Mouse (Mus musculus): Measurements from ENCODE around the gene Trhde. TPM values are rescaled to one million over a fixed set of nuclear protein-coding genes. Genes with fewer than 3 reads are reported as not detected.

The Trhde gene
- polyA plus RNA-seq, 1 experiment, result 0.54 TPM

DNA sequence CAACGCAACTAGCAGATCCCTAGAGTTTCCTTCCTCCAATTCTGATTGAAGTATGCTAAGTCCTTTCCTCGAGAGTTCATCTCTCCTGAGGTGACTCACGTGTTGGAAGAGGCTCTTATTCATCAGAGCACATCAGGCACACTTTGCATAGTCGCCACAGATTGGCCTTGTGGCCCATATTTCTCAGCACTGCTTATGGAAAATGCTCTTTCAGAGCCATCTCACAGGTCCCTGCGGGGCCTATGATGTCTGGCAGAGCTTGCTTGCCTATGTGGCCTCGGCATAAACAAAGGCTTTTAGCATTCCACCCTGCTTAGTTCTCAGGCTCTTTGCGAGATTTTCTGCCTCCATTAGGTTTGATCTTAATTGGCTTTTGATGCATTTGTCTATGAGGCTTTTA lies 396.8 kb downstream of the Trhde start:
- Histone ChIP-seq H3K4me3 (ENCODE audit: control insufficient read depth, low read depth, low read length) (no peak overlapping the region), H3K27me3 (ENCODE audit: control insufficient read depth, insufficient read depth, low read length) (no peaks in the 10 kb centered on the region), H3K4me1 (ENCODE audit: control insufficient read depth, insufficient read depth, low read length) (no peaks in the 10 kb centered on the region), H3K27ac (ENCODE audit: control insufficient read depth, insufficient read depth, low read depth, low read length) (no peak overlapping the region), H3K36me3 (ENCODE audit: control insufficient read depth, insufficient read depth, low read length) (no peaks in the 10 kb centered on the region)
- TF ChIP-seq POLR2A (IDR thresholded peaks at IDR 0.05; ENCODE audit: control insufficient read depth, low read depth, low read length), result no peak
- no peak for TF ChIP-seq CTCF (IDR thresholded peaks at IDR 0.05; ENCODE audit: control insufficient read depth, insufficient read depth, insufficient replicate concordance, low read depth, low read length)

DNA sequence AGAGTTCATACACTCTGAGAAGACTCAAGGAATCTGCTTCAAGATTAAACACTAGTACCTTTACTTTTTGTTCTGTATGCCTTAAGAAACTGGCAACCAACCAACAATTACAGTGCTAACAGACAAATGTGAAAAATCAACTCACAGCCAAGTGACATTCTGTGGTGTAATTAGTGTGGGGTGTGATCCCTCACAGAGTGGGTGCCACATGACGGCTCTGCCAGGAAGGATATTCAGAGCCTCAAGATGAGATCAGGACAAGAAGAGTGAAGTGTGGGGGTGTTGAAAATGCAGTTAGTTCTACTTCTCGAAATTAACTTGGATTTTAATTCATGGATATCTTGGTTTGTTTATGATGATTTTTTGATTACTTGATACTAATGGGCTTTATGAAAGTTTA lies 398.3 kb downstream of the Trhde start:
- Histone ChIP-seq H3K4me1 (ENCODE audit: control insufficient read depth, insufficient read depth, low read length) (no peaks in the 10 kb centered on the region), H3K4me3 (ENCODE audit: control insufficient read depth, low read depth, low read length) (no peak overlapping the region), H3K27me3 (ENCODE audit: control insufficient read depth, insufficient read depth, low read length) (no peaks in the 10 kb centered on the region), H3K36me3 (ENCODE audit: control insufficient read depth, insufficient read depth, low read length) (no peaks in the 10 kb centered on the region), H3K27ac (ENCODE audit: control insufficient read depth, insufficient read depth, low read depth, low read length) (no peak overlapping the region)
- TF ChIP-seq POLR2A (IDR thresholded peaks at IDR 0.05; ENCODE audit: control insufficient read depth, low read depth, low read length) (no peak), CTCF (IDR thresholded peaks at IDR 0.05; ENCODE audit: control insufficient read depth, insufficient read depth, insufficient replicate concordance, low read depth, low read length) (no peak)

- no peak for TF ChIP-seq POLR2A (IDR thresholded peaks at IDR 0.05; ENCODE audit: control insufficient read depth, low read depth, low read length)
- TF ChIP-seq CTCF (IDR thresholded peaks at IDR 0.05; ENCODE audit: control insufficient read depth, insufficient read depth, insufficient replicate concordance, low read depth, low read length), result no peak
- Histone ChIP-seq H3K4me1 (ENCODE audit: control insufficient read depth, insufficient read depth, low read length) (no peaks in the 10 kb centered on the region), H3K27ac (ENCODE audit: control insufficient read depth, insufficient read depth, low read depth, low read length) (no peak overlapping the region), H3K27me3 (ENCODE audit: control insufficient read depth, insufficient read depth, low read length) (no peaks in the 10 kb centered on the region), H3K4me3 (ENCODE audit: control insufficient read depth, low read depth, low read length) (no peak overlapping the region), H3K36me3 (ENCODE audit: control insufficient read depth, insufficient read depth, low read length) (no peaks in the 10 kb centered on the region)
Measured at GRCm38 (mm10) chr10:114370804-114371203, 431.3 kb downstream of the Trhde start.

DNA sequence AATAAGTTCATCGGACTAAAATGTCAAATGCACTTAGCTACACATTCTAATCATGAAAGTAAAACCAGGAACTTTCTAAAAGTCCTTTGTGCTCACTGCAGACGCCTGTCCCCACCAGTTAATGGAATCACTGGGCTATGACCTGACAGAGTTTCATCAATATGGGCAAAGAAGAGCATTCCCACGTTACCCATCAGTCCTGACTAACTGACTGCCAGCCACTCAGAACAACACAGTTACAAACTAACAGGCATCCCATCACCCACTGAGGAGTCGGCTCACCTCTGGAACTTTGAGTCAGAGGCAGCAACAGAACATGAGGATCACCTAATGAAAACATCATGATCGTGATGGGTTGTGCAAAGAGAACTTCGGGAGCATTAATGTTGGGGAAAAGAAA lies 438.7 kb downstream of the Trhde start:
- Histone ChIP-seq H3K36me3 (ENCODE audit: control insufficient read depth, insufficient read depth, low read length) (no peaks in the 10 kb centered on the region), H3K27me3 (ENCODE audit: control insufficient read depth, insufficient read depth, low read length) (no peaks in the 10 kb centered on the region), H3K27ac (ENCODE audit: control insufficient read depth, insufficient read depth, low read depth, low read length) (no peak overlapping the region), H3K4me3 (ENCODE audit: control insufficient read depth, low read depth, low read length) (no peak overlapping the region), H3K4me1 (ENCODE audit: control insufficient read depth, insufficient read depth, low read length) (no peaks in the 10 kb centered on the region)
- TF ChIP-seq CTCF (IDR thresholded peaks at IDR 0.05; ENCODE audit: control insufficient read depth, insufficient read depth, insufficient replicate concordance, low read depth, low read length), result no peak
- no peak for TF ChIP-seq POLR2A (IDR thresholded peaks at IDR 0.05; ENCODE audit: control insufficient read depth, low read depth, low read length)

DNA sequence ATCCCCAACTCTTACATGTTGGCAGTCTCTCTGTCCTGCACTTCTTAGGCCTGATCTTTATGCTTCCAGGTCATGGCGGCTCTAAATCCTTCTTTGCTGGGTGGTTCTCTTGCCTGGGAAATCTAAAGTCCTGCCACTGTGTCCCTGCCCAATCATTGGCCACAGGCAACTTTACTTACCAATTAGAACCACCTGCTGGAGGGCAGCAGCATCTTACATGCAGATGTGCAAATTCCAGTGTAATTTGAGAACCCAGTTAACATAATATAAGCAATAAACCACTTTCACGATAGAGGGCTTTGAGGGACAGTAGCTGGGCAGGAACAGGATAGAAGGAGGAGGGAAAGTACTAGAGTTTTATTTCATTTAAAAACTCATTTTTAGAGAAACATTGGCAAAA lies 439.5 kb downstream of the Trhde start:
- Histone ChIP-seq H3K27ac (ENCODE audit: control insufficient read depth, insufficient read depth, low read depth, low read length) (no peak overlapping the region), H3K4me1 (ENCODE audit: control insufficient read depth, insufficient read depth, low read length) (no peaks in the 10 kb centered on the region), H3K4me3 (ENCODE audit: control insufficient read depth, low read depth, low read length) (no peak overlapping the region), H3K36me3 (ENCODE audit: control insufficient read depth, insufficient read depth, low read length) (no peaks in the 10 kb centered on the region), H3K27me3 (ENCODE audit: control insufficient read depth, insufficient read depth, low read length) (no peaks in the 10 kb centered on the region)
- no peak for TF ChIP-seq POLR2A (IDR thresholded peaks at IDR 0.05; ENCODE audit: control insufficient read depth, low read depth, low read length)
- TF ChIP-seq CTCF (IDR thresholded peaks at IDR 0.05; ENCODE audit: control insufficient read depth, insufficient read depth, insufficient replicate concordance, low read depth, low read length), result no peak
